Mouse (Mus musculus) gastrocnemius, adult 2 months (tissue): ENCODE measurements around the gene Btbd35f3. TPM values are rescaled to one million over a fixed set of nuclear protein-coding genes. Genes with fewer than 3 reads are reported as not detected.
"Not testable (repeated sequence)": the region's sequence is repeated elsewhere in the genome, so short reads cannot be mapped to it uniquely, and the experiment has no call there.

ENCODE experiments used
- DNase-seq: peaks from one replicate; pipeline ENCODE4 v3.0.0; 2022
- H3K27ac ChIP-seq: fragments of 200-600 bp; 2 replicates; pipeline ENCODE4 v1.8.1; 2022; ENCODE audit warnings: mild to moderate bottlenecking
- H3K4me3 ChIP-seq: fragments of 200-600 bp; 2 replicates; pipeline ENCODE4 v1.8.1; 2022; ENCODE audit warnings: mild to moderate bottlenecking, moderate library complexity
- intact Hi-C: fragments of 180-260 bp; cut with DNase I; formaldehyde crosslinking; loops from one replicate; pipeline ENCODE4 v1.15.1; 2025
- long read RNA-seq, 2 experiments: library from polyadenylated mRNA; stranded (forward); transcript quantifications; one replicate each; pipeline ENCODE4 v2.0.0; 2021
- total RNA-seq, 2 experiments: library from RNA; stranded (reverse); gene quantifications; 2 replicates each; pipeline ENCODE4 v1.2.3; 2021

The Btbd35f3 gene
- total RNA-seq, result not detected
- long read RNA-seq, experiment 1, result 0 reads
- long read RNA-seq, experiment 2, result 0 reads

DNA sequence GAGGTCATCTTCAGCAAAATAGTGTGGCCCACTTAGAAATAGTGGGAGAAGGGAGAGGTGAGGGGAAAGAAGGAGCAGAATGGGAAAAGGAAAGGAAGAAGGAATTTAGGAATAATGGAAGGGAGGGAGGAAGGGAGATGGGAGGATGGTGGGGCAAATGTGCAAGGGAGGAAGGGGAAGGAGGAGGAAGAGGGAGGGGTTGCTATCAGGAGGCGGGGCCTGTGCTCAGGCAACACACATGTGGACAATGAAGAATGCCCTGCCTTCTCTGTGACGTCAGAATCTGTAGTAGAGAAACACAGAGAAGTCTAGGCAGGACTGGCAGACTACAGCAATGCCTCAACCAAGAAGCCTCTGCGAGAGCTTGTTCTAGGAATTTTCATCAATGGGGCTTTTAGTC, at the start of gene Btbd35f3:
TSS of gene Btbd35f3 (plus strand) at position 301 of the 400 bp plus-strand sequence.
- DNase-seq, intact Hi-C loops, H3K27ac ChIP-seq, H3K4me3 ChIP-seq: not testable (repeated sequence)

Other genes with a start within 250 kb of the Btbd35f3 start
- gene Btbd35f16, start 80.7 kb upstream of the Btbd35f3 start, total RNA-seq, result not detected
- gene Btbd35f28, start 158.9 kb downstream of the Btbd35f3 start, total RNA-seq, result not detected